Mouse (Mus musculus) neutrophil, adult 5-6 weeks (primary cell): ENCODE measurements around the gene Gdf10. TPM values are rescaled to one million over a fixed set of nuclear protein-coding genes. Genes with fewer than 3 reads are reported as not detected.

Experiments used
- ATAC-seq: fragments of 151-379, 151-347 bp; 2 replicates; pipeline ENCODE4 v1.8.0; 2017; ENCODE audit warnings: mild to moderate bottlenecking, moderate TSS enrichment; ENCODE audit not compliant: insufficient number of reproducible peaks, poor library complexity, low FRiP score, severe bottlenecking; ENCODE audit errors: extremely low read depth
- total RNA-seq: library from RNA; stranded (forward); fragments of 200-1000 nt; gene quantifications from 2 replicates; pipeline ENCODE4 v1.2.3, GENCODE M21; 2017

Gene Gdf10
- total RNA-seq, 1 experiment from 2014 or later = not detected

- ATAC-seq = no peak
These were observed 9.7 kb downstream of the Gdf10 start for GRCm38 (mm10) chr14:33932935-33933703.

- ATAC-seq = no peak
These were observed 10.5 kb downstream of the Gdf10 start for GRCm38 (mm10) chr14:33933778-33934317.

- no peak for ATAC-seq
These were observed 15.7 kb downstream of the Gdf10 start for GRCm38 (mm10) chr14:33939117-33939516.

- no peak for ATAC-seq
These were observed 17.4 kb downstream of the Gdf10 start, which contains the start of gene Gdf2 for GRCm38 (mm10) chr14:33940739-33941138. Gene Gdf2, plus strand, starts transcription at chr14:33941039.

- no peak for ATAC-seq
These were observed 18.8 kb downstream of the Gdf10 start for GRCm38 (mm10) chr14:33942222-33942621.

- ATAC-seq = no peak
These were observed 22.7 kb downstream of the Gdf10 start for GRCm38 (mm10) chr14:33946125-33946524.

- ATAC-seq = no peak
These were observed 29.0 kb downstream of the Gdf10 start for GRCm38 (mm10) chr14:33952233-33952981.

GRCm38 (mm10) chr14:33953761-33954160 is 30.4 kb downstream of the Gdf10 start, which contains the start of gene Rbp3:
Gene Rbp3, plus strand, starts transcription at chr14:33954003.
- ATAC-seq = no peak

- no peak for ATAC-seq
These were observed 32.7 kb downstream of the Gdf10 start for GRCm38 (mm10) chr14:33956055-33956454.

- ATAC-seq = no peak
These were observed 34.8 kb downstream of the Gdf10 start for GRCm38 (mm10) chr14:33958186-33958585.

- no peak for ATAC-seq
These were observed 35.5 kb downstream of the Gdf10 start for GRCm38 (mm10) chr14:33958841-33959240.

GRCm38 (mm10) chr14:33959341-33959740 is 36.0 kb downstream of the Gdf10 start:
- ATAC-seq = no peak

- ATAC-seq = no peak
These were observed 42.3 kb downstream of the Gdf10 start for GRCm38 (mm10) chr14:33965675-33966074.

- ATAC-seq = no peak
These were observed 49.3 kb downstream of the Gdf10 start for GRCm38 (mm10) chr14:33972679-33973078.

- ATAC-seq = no peak
These were observed 51.4 kb downstream of the Gdf10 start for GRCm38 (mm10) chr14:33974752-33975151.

- no peak for ATAC-seq
These were observed 54.4 kb downstream of the Gdf10 start for GRCm38 (mm10) chr14:33977748-33978147.

GRCm38 (mm10) chr14:33978604-33979059 is 55.2 kb downstream of the Gdf10 start, which contains the start of gene Zfp488:
Gene Zfp488, minus strand, starts transcription at chr14:33978764.
- ATAC-seq = no peak
